Mouse (Mus musculus): ENCODE measurements at regions not wholly inside any gene's neighbourhood (a gene's known extent, or its start where the extent isn't known, plus 50 kb on each side); places are given as distances from the start of the nearest gene placed in this dataset.
A peak's percentile ranks its signal among the peaks of the same experiment; 100 is the strongest.

GRCm38 (mm10) chrX:107015335-107015734 lies 73.0 kb upstream of the P2ry10 start:
- WGBS, result 4% methylated on average over 1 of the region's 1 CpGs
- H3K36me3 ChIP-seq (replicated peaks; ENCODE audit: control insufficient read depth, insufficient read depth, low read length), result no peaks in the 10 kb centered on the region
- no peak overlapping the region for H3K9ac ChIP-seq (replicated peaks; ENCODE audit: low read depth, low read length)
- no peak for ATAC-seq (ENCODE audit: insufficient read depth, low read depth)
- no peak overlapping the region for H3K4me3 ChIP-seq (ENCODE audit: low read depth, low read length)
- H3K4me2 ChIP-seq (ENCODE audit: low read depth, low read length), result no peak overlapping the region
- no peaks in the 10 kb centered on the region for H3K27me3 ChIP-seq (ENCODE audit: control insufficient read depth, insufficient read depth, low read length)
- no peak overlapping the region for H3K27ac ChIP-seq (ENCODE audit: low read depth)
- DNase-seq (ENCODE audit: low spot score), result no peak
- no peaks in the 10 kb centered on the region for H3K4me1 ChIP-seq (ENCODE audit: control insufficient read depth, insufficient read depth)
- TF ChIP-seq CTCF (IDR thresholded peaks at IDR 0.05; ENCODE audit: low read depth), result peak; percentile 29
- no peak for TF ChIP-seq EP300 (IDR thresholded peaks at IDR 0.05; ENCODE audit: low read depth)
- H3K9me3 ChIP-seq (replicated peaks; ENCODE audit: control insufficient read depth, low read length), result no peaks in the 10 kb centered on the region

- no peaks in the 10 kb centered on the region for H3K27me3 ChIP-seq (ENCODE audit: control insufficient read depth, insufficient read depth, low read length)
- H3K9ac ChIP-seq (replicated peaks; ENCODE audit: low read depth, low read length), result no peak overlapping the region
- no peak overlapping the region for H3K4me3 ChIP-seq (ENCODE audit: low read depth, low read length)
- H3K4me2 ChIP-seq (ENCODE audit: low read depth, low read length), result no peak overlapping the region
- H3K9me3 ChIP-seq (replicated peaks; ENCODE audit: control insufficient read depth, low read length), result no peaks in the 10 kb centered on the region
- DNase-seq (ENCODE audit: low spot score) (no peak), ATAC-seq (ENCODE audit: insufficient read depth, low read depth) (no peak)
- WGBS, result 59% methylated on average over 1 of the region's 1 CpGs
- no peaks in the 10 kb centered on the region for H3K36me3 ChIP-seq (replicated peaks; ENCODE audit: control insufficient read depth, insufficient read depth, low read length)
- H3K4me1 ChIP-seq (ENCODE audit: control insufficient read depth, insufficient read depth), result no peaks in the 10 kb centered on the region
- H3K27ac ChIP-seq (ENCODE audit: low read depth), result no peak overlapping the region
- TF ChIP-seq CTCF (IDR thresholded peaks at IDR 0.05; ENCODE audit: low read depth) (no peak), EP300 (IDR thresholded peaks at IDR 0.05; ENCODE audit: low read depth) (no peak)
Measured at GRCm38 (mm10) chrX:107031726-107032125, 56.6 kb upstream of the P2ry10 start.

DNA sequence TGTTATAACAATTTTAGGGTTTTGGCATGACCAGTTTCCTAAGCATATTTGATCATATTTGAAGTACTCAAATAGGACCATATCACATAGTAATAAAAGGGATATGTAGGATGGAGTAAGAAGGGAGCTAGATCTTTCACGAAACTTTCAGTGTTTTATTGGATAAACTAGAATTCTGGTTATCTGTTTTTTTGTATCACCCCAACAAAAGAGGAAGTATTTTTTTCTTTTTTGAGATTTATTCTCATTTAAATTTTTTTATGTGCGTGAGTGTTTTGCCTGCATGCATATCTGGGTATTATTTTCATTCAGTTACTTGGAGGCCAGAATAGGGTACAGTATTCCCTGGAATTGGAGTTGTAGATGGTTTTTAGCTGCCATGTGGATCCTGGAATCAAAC lies 50.3 kb upstream of the P2ry10 start:
- H3K27me3 ChIP-seq (ENCODE audit: control insufficient read depth, insufficient read depth, low read length), result no peaks in the 10 kb centered on the region
- H3K4me2 ChIP-seq (ENCODE audit: low read depth, low read length), result no peak overlapping the region
- no peaks in the 10 kb centered on the region for H3K4me1 ChIP-seq (ENCODE audit: control insufficient read depth, insufficient read depth)
- no peaks in the 10 kb centered on the region for H3K36me3 ChIP-seq (replicated peaks; ENCODE audit: control insufficient read depth, insufficient read depth, low read length)
- 66% methylated on average over 2 of the region's 2 CpGs for WGBS
- DNase-seq (ENCODE audit: low spot score) (no peak), ATAC-seq (ENCODE audit: insufficient read depth, low read depth) (no peak)
- no peak for TF ChIP-seq CTCF (IDR thresholded peaks at IDR 0.05; ENCODE audit: low read depth)
- TF ChIP-seq EP300 (IDR thresholded peaks at IDR 0.05; ENCODE audit: low read depth), result no peak
- H3K9ac ChIP-seq (replicated peaks; ENCODE audit: low read depth, low read length), result no peak overlapping the region
- no peak overlapping the region for H3K4me3 ChIP-seq (ENCODE audit: low read depth, low read length)
- no peaks in the 10 kb centered on the region for H3K9me3 ChIP-seq (replicated peaks; ENCODE audit: control insufficient read depth, low read length)
- H3K27ac ChIP-seq (ENCODE audit: low read depth), result no peak overlapping the region
